Mouse (Mus musculus) bone marrow macrophage, adult 2 months (primary cell): ENCODE results near the gene Lrrc56. TPM values are rescaled to one million over a fixed set of nuclear protein-coding genes. Genes with fewer than 3 reads are reported as not detected.

Source experiments
- H3K27ac ChIP-seq: 2 replicates; pipeline ENCODE4 v1.5.1; 2012; ENCODE audit warnings: low read depth, low read length; ENCODE audit not compliant: insufficient read depth
- H3K4me1 ChIP-seq: 2 replicates; pipeline ENCODE4 v1.6.1; 2012; ENCODE audit warnings: low read length; ENCODE audit not compliant: control insufficient read depth, insufficient read depth
- H3K4me3 ChIP-seq: 2 replicates; pipeline ENCODE4 v1.5.1; 2012; ENCODE audit warnings: mild to moderate bottlenecking, low read length, moderate library complexity; ENCODE audit not compliant: insufficient read depth
- CTCF ChIP-seq: IDR thresholded peaks from 2 replicates; pipeline ENCODE4 v1.5.1; 2012; ENCODE audit warnings: low read depth, mild to moderate bottlenecking, low read length, moderate library complexity
- POLR2A ChIP-seq: IDR thresholded peaks from 2 replicates; pipeline ENCODE4 v1.6.1; 2012; ENCODE audit warnings: mild to moderate bottlenecking, low read depth, low read length, borderline replicate concordance
- polyA plus RNA-seq: library from polyadenylated mRNA; stranded (reverse); fragments of >200 nt; gene quantifications from 2 replicates; pipeline ENCODE4 v1.2.4, GENCODE M21; 2012; ENCODE audit not compliant: missing spikeins, insufficient read depth, insufficient read length

Gene Lrrc56
- polyA plus RNA-seq, 1 experiment: 4.1 TPM

- no peak overlapping the region for H3K4me3 ChIP-seq
Observed at GRCm38 (mm10) chr7:141204546-141204945, 10.6 kb downstream of the Lrrc56 start.

GRCm38 (mm10) chr7:141205504-141205903 is 11.5 kb downstream of the Lrrc56 start:
- Histone ChIP-seq H3K4me3 (no peak overlapping the region), H3K27ac (no peak overlapping the region), H3K4me1 (peaks cover 5% of the 10 kb centered on the region; the same call in 1 of the 2 replicates)
- TF ChIP-seq CTCF: no peak
- no peak for TF ChIP-seq POLR2A

More at GRCm38 (mm10) chr7:141204546-141204945, 10.6 kb downstream of the Lrrc56 start:
- TF ChIP-seq POLR2A (no peak), CTCF (no peak)
- H3K27ac ChIP-seq: no peak overlapping the region
- peaks cover 5% of the 10 kb centered on the region; the same call in 1 of the 2 replicates for H3K4me1 ChIP-seq

- TF ChIP-seq POLR2A (no peak), CTCF (no peak)
- Histone ChIP-seq H3K4me3 (no peak overlapping the region), H3K27ac (no peak overlapping the region), H3K4me1 (peaks cover 5% of the 10 kb centered on the region; the same call in 1 of the 2 replicates)
Observed at GRCm38 (mm10) chr7:141206182-141206937, 12.4 kb downstream of the Lrrc56 start.

- TF ChIP-seq CTCF (no peak), POLR2A (no peak)
- H3K27ac ChIP-seq: no peak overlapping the region
- peaks cover 2% of the 10 kb centered on the region; the same call in 1 of the 2 replicates for H3K4me1 ChIP-seq
- no peak overlapping the region for H3K4me3 ChIP-seq
Observed at GRCm38 (mm10) chr7:141209526-141209925, 15.6 kb downstream of the Lrrc56 start.

GRCm38 (mm10) chr7:141210137-141210536 is 16.2 kb downstream of the Lrrc56 start:
- TF ChIP-seq POLR2A: no peak
- no peak for TF ChIP-seq CTCF
- H3K4me3 ChIP-seq: no peak overlapping the region
- no peak overlapping the region for H3K27ac ChIP-seq
- H3K4me1 ChIP-seq: no peaks in the 10 kb centered on the region

GRCm38 (mm10) chr7:141210606-141211131 is 16.7 kb downstream of the Lrrc56 start:
- no peak overlapping the region for H3K27ac ChIP-seq
- no peaks in the 10 kb centered on the region for H3K4me1 ChIP-seq
- TF ChIP-seq POLR2A (no peak), CTCF (no peak)
- no peak overlapping the region for H3K4me3 ChIP-seq

- TF ChIP-seq POLR2A: no peak
- no peak for TF ChIP-seq CTCF
- Histone ChIP-seq H3K27ac (no peak overlapping the region), H3K4me3 (no peak overlapping the region), H3K4me1 (0 out of 2 replicates have a peak, but pooled peaks cover 2% of the 10 kb centered on the region)
Observed at GRCm38 (mm10) chr7:141213133-141213532, 19.2 kb downstream of the Lrrc56 start.

GRCm38 (mm10) chr7:141213605-141214235 is 19.8 kb downstream of the Lrrc56 start, which contains the start of gene Lmntd2:
TSS of gene Lmntd2 (minus strand) at chr7:141214080.
- TF ChIP-seq CTCF (no peak), POLR2A (no peak)
- Histone ChIP-seq H3K4me3 (no peak within 1 kb of the TSS), H3K27ac (no peak within 1 kb of the TSS), H3K4me1 (peaks cover 3% of the 10 kb centered on the region)

- Histone ChIP-seq H3K27ac (no peak overlapping the region), H3K4me3 (no peak overlapping the region), H3K4me1 (peaks cover 8% of the 10 kb centered on the region)
- TF ChIP-seq CTCF (no peak), POLR2A (no peak)
Observed at GRCm38 (mm10) chr7:141214310-141214709, 20.4 kb downstream of the Lrrc56 start.
